Mouse (Mus musculus): ENCODE data around the gene Esrra.

The Esrra gene

GRCm38 (mm10) chr19:6921647-6922567 is at the start of gene Esrra:
Gene Esrra (minus strand): TSS chr19:6921813.
- peak; percentile 100 for DNase-seq

- no peak for DNase-seq
Measured at GRCm38 (mm10) chr19:6970460-6971085, 49.0 kb upstream of the Esrra start.

GRCm38 (mm10) chr19:6969665-6970381 is 48.2 kb upstream of the Esrra start:
- DNase-seq = no peak

GRCm38 (mm10) chr19:6969291-6969664 is 47.7 kb upstream of the Esrra start:
- DNase-seq = no peak

GRCm38 (mm10) chr19:6968491-6969271 is 47.1 kb upstream of the Esrra start:
- no peak for DNase-seq

GRCm38 (mm10) chr19:6956461-6956860 is 34.8 kb upstream of the Esrra start:
- DNase-seq = no peak

GRCm38 (mm10) chr19:6955424-6955823 is 33.8 kb upstream of the Esrra start:
- peak; percentile 23 for DNase-seq

GRCm38 (mm10) chr19:6954046-6954445 is 32.4 kb upstream of the Esrra start:
- peak; percentile 60 for DNase-seq

GRCm38 (mm10) chr19:6952712-6953037 is 31.1 kb upstream of the Esrra start:
- DNase-seq = no peak

GRCm38 (mm10) chr19:6951994-6952711 is 30.5 kb upstream of the Esrra start:
- peak; percentile 79 for DNase-seq

GRCm38 (mm10) chr19:6951381-6951968 is 29.9 kb upstream of the Esrra start:
- peak; percentile 88 for DNase-seq

GRCm38 (mm10) chr19:6950613-6951153 is 29.1 kb upstream of the Esrra start:
- peak; percentile 56 for DNase-seq

- no peak for DNase-seq
Measured at GRCm38 (mm10) chr19:6949951-6950350, 28.3 kb upstream of the Esrra start.

GRCm38 (mm10) chr19:6949532-6949931 is 27.9 kb upstream of the Esrra start:
- DNase-seq = no peak

- peak; percentile 69 for DNase-seq
Measured at GRCm38 (mm10) chr19:6948186-6948585, 26.6 kb upstream of the Esrra start.

- no peak for DNase-seq
Measured at GRCm38 (mm10) chr19:6947742-6948141, 26.1 kb upstream of the Esrra start.

- DNase-seq = no peak
Measured at GRCm38 (mm10) chr19:6943709-6944108, 22.1 kb upstream of the Esrra start.

- no peak for DNase-seq
Measured at GRCm38 (mm10) chr19:6942764-6943163, 21.2 kb upstream of the Esrra start.

GRCm38 (mm10) chr19:6942249-6942691 is 20.7 kb upstream of the Esrra start, which contains the start of gene Gpr137:
Gene Gpr137 (minus strand): TSS chr19:6942480.
- DNase-seq = peak; percentile 90

GRCm38 (mm10) chr19:6941372-6942248 is 20.0 kb upstream of the Esrra start, which contains the start of gene Bad:
Gene Bad (plus strand): TSS chr19:6941861.
- DNase-seq = peak; percentile 90

Measured in cerebellum, adult 11 months (tissue).